Mouse (Mus musculus) limb, embryonic 13.5 days (tissue): ENCODE data around the gene Ttc39a. TPM values are rescaled to one million over a fixed set of nuclear protein-coding genes. Genes with fewer than 3 reads are reported as not detected.

Experiments
- ATAC-seq: fragments of 200-750 bp; cut with Nextera tagmentation; 2 replicates; pipeline ENCODE4 v1.8.0; 2017; ENCODE audit warnings: low read depth, moderate number of reproducible peaks, moderate TSS enrichment; ENCODE audit not compliant: low FRiP score
- H3K27ac ChIP-seq: fragments of 300-500 bp; sonication (generic); 2 replicates; pipeline ENCODE4 v1.5.1; 2015; ENCODE audit warnings: inconsistent platforms, mild to moderate bottlenecking, moderate library complexity
- H3K27me3 ChIP-seq: fragments of 300-500 bp; sonication (generic); 2 replicates; pipeline ENCODE4 v1.6.1; 2015; ENCODE audit warnings: mild to moderate bottlenecking, inconsistent platforms
- H3K36me3 ChIP-seq: fragments of 300-500 bp; sonication (generic); 2 replicates; pipeline ENCODE4 v1.6.1; 2015; ENCODE audit warnings: inconsistent platforms, mild to moderate bottlenecking, moderate library complexity
- H3K4me1 ChIP-seq: fragments of 300-500 bp; sonication (generic); 2 replicates; pipeline ENCODE4 v1.6.1; 2015; ENCODE audit warnings: inconsistent platforms
- H3K4me2 ChIP-seq: fragments of 300-500 bp; sonication (generic); replicated peaks from 2 replicates; pipeline ENCODE4 v1.6.1; 2015; ENCODE audit warnings: inconsistent platforms, mild to moderate bottlenecking, moderate library complexity
- H3K4me3 ChIP-seq: fragments of 300-500 bp; sonication (generic); 2 replicates; pipeline ENCODE4 v1.5.1; 2015; ENCODE audit warnings: moderate library complexity, mild to moderate bottlenecking, inconsistent platforms
- H3K9ac ChIP-seq: fragments of 300-500 bp; sonication (generic); 2 replicates; pipeline ENCODE4 v1.6.1; 2015; ENCODE audit warnings: mild to moderate bottlenecking, inconsistent platforms
- H3K9me3 ChIP-seq: fragments of 300-500 bp; sonication (generic); 2 replicates; pipeline ENCODE4 v1.6.1; 2016; ENCODE audit warnings: inconsistent platforms
- whole genome bisulfite sequencing: fragments of 180-500 bp; shearing (Covaris S2); methylation state at CpG from one replicate; pipeline ENCODE4 v1.1.7; 2015; 5-methylcytosine and 5-hydroxymethylcytosine counted together
- polyA plus RNA-seq: library from polyadenylated mRNA; unstranded; fragments of >200 nt; fragmentation: Nextera tagmentation; extraction: Ambion mirVana; gene quantifications from 2 replicates; pipeline ENCODE4 v1.2.1, GENCODE M21; 2015

The Ttc39a gene
- polyA plus RNA-seq, 1 experiment from 2014 or later = 4.6 TPM

DNA sequence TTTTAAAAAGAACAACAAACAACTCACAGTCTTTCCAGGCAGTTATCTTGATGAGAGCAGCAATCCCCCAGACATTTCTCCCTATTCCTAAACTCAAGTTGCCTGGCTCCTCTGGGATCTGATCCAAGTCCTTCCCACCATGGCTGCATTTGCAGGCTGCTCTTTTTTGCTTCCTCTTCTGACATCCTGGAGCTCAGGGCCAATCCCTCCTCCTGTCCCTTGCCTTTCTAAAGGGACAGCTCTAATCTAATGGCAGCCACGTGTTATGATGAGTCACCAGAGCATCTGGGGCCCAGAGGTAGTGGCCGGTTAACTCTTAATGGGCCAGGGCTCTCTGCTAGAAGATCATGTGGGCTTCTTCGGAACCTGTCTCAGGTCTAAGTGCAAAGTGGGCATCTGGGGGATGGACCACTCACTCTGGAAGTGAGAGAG lies 353 bp upstream of the Ttc39a start:
- Histone ChIP-seq H3K27me3 (no peaks in the 10 kb centered on the region), H3K9ac (peak overlapping the region; percentile 81)
- 7% methylated on average over 3 of the region's 3 CpGs for WGBS

DNA sequence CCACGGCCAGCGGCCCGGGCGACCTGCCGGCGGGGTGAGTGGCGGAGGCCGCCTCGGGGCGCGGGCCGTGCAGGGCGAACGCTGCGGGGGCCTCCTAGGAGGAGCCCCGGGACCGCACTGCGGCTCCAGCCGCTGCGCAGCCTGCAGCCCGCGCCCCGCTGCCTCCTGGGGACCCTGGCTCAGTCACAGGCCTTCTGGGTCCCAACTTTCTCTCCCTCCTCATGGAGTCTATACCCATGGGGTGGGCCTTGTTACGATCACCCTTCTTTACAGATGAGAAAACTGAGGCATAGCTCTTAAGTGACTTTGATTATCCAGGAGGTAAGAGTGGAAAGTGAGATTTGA lies 725 bp downstream of the Ttc39a start:
- Histone ChIP-seq H3K4me2 (peak overlapping the region; percentile 95), H3K9me3 (no peaks in the 10 kb centered on the region), H3K27ac (0 out of 2 replicates have a peak overlapping the region, but pooled peaks have one; percentile 70), H3K9ac (peak overlapping the region; percentile 81), H3K4me1 (peaks cover 27% of the 10 kb centered on the region), H3K4me3 (peak overlapping the region; percentile 66), H3K36me3 (no peaks in the 10 kb centered on the region), H3K27me3 (no peaks in the 10 kb centered on the region)
- WGBS = 3% methylated on average over 22 of the region's 24 CpGs
- ATAC-seq = peak; percentile 18; the same call in 1 of the 2 replicates

More for the DNA sequence above, 353 bp upstream of the Ttc39a start:
- Histone ChIP-seq H3K4me3 (peak overlapping the region; percentile 66), H3K9me3 (no peaks in the 10 kb centered on the region), H3K4me2 (peak overlapping the region; percentile 95), H3K4me1 (peaks cover 33% of the 10 kb centered on the region), H3K27ac (no peak overlapping the region), H3K36me3 (no peaks in the 10 kb centered on the region)
- ATAC-seq = peak; percentile 15; the same call in 1 of the 2 replicates

DNA sequence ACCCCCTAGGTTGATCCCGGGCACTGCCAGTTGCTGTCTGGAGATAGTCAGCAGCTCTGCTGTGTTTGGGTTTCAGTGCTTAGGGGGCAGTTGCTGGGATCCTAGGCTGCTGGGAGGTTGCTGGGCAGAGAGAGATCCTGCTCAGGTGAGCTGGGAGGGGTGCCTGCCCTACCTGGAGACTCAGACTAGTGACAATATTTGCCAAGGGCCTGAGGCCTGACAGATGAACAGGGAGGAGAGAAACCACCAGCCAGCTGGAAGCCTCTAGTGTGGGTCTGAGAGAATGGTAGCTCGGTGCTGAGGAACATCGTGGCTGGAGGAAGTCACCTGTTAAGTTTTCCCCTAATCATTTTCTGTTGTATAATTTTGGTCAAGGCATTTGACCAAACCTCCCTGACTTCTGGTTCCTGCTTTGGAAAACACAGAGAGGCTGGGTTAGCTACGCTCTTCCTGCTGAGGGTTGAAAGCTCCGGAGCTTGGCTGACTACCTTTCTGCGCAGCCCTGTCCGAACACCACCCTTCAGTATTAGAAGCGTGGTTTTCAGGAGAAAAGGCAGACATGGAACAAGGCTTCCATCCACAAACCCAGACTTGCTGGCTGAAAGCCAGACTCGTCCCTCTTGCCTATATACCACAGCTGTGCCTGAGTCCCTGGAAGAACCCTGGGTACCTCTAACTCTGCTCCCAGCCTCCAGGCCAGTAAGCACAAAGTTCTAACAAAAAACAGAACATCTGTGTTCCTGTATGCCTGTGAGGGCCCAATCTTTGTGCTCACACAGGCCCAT lies 1.5 kb downstream of the Ttc39a start:
- no peak for ATAC-seq
- peak overlapping the region; percentile 70 for H3K27ac ChIP-seq
- H3K4me1 ChIP-seq = peaks cover 27% of the 10 kb centered on the region
- peak overlapping the region; percentile 66 for H3K4me3 ChIP-seq
- no peaks in the 10 kb centered on the region for H3K9me3 ChIP-seq
- no peaks in the 10 kb centered on the region for H3K27me3 ChIP-seq
- no peaks in the 10 kb centered on the region for H3K36me3 ChIP-seq
- no peak overlapping the region for H3K9ac ChIP-seq
- peak overlapping the region; percentile 95 for H3K4me2 ChIP-seq
- 58% methylated on average over 9 of the region's 9 CpGs for WGBS

DNA sequence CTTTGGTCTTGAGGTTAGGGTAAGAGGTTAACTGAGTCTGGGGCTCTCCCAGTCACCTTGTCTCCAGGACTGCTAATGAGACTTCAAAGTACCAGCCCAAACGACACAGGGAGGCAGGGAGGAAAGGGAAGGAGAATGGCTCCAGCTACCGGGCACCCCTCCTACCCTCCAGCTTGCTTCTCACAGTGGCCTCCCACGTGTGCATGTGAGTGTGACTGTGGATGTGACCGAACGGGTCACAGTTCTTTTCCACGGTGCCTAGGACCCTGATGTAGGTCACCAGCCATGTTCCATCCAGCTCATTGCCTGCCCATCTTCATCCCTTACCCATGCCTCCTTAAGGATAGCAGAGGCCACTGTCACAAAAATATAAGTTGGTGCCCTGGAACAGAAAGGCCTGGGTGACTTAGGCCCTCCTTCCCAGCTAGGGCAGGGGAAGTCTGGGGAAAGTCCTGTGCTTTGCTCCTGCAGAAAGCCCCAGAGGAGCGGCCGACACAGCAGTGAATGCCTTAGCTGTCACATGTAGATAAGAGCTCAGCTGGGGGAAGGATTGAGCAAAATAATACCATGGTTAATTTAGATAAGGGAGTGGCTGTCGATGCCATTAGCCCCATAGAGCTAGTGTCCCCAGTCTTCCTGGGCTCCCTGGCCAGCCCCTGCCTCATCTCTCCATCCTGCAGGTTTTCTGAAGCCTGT lies 4.4 kb downstream of the Ttc39a start:
- no peak overlapping the region for H3K9ac ChIP-seq
- H3K4me3 ChIP-seq = no peak overlapping the region
- no peak overlapping the region for H3K4me2 ChIP-seq
- H3K9me3 ChIP-seq = no peaks in the 10 kb centered on the region
- no peak for ATAC-seq
- no peak overlapping the region for H3K27ac ChIP-seq
- peaks cover 29% of the 10 kb centered on the region for H3K4me1 ChIP-seq
- no peaks in the 10 kb centered on the region for H3K27me3 ChIP-seq
- 74% methylated on average over 9 of the region's 9 CpGs for WGBS
- no peaks in the 10 kb centered on the region for H3K36me3 ChIP-seq

DNA sequence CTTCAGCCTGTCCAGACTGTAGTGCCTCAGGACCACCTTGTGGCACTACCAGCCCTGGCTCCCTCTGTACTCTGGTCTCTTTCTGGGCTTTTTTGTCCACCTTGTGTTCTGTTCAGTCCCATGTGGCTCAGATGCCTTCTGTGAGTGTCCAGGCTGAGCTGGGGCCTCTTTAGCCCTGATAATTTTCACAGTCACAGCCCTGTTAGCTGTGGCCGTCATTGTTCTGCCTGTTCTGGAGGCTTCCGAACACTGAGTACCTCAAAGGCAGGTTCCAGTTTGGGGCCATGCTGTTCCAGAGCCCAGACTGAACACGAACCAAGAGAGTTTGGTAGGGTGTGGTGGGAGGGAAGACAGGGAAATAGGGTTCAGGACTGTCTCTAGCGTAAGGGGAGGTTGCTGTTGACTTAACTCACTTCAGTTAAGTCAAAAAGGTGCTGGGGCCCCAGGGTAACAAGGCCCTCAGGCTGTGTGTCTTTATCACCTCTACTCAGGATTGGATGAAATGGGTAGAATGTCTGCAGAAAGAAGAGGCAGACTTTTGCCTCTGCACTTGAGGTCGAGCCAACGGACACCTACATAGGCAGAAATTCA lies 5.0 kb downstream of the Ttc39a start:
- Histone ChIP-seq H3K4me1 (peaks cover 23% of the 10 kb centered on the region), H3K4me2 (no peak overlapping the region), H3K9me3 (no peaks in the 10 kb centered on the region), H3K27me3 (no peaks in the 10 kb centered on the region), H3K4me3 (no peak overlapping the region), H3K9ac (no peak overlapping the region), H3K36me3 (no peaks in the 10 kb centered on the region), H3K27ac (no peak overlapping the region)
- 89% methylated on average over 6 of the region's 6 CpGs for WGBS
- no peak for ATAC-seq

DNA sequence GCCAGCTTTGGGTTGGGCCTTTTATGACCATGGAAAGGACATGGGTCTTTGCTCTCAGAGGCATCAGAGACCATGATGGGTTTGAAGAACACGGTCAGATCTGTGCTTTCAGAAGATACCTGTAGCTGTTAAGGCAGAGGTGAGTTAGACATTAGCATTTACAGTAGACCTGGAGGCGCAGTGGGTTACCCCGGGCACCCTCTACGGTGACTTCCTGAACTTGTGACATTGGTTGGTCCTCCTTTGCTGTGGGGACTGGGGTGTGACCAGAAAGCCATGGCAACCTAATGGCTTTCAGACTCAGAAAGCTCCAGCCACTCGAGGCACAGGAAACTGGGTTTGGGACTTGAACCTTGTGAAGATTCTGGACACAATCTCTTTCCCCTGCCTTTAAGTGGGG lies 5.8 kb downstream of the Ttc39a start:
- 83% methylated on average over 5 of the region's 5 CpGs for WGBS

DNA sequence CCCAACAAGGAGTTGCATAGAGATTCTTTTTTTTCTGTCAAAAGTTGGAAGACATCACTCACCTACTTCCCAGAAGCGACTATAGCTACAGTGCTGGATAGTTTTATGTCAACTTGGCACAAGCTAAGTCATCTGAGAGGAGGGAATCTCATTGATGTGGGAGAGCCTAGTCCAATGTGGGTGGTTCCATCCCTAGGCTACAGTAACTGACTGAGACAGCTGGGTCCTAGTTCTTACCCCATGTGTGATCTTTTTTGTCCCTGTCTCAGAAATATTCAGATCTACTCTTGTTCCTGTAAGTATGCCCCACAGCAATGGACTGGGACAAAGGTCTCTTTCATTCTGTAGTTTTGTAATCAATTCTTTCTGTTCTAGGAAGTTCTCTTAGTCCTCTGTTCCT lies 11.6 kb downstream of the Ttc39a start:
- no peak overlapping the region for H3K27ac ChIP-seq
- 74% methylated on average over 1 of the region's 1 CpGs for WGBS
- no peaks in the 10 kb centered on the region; the same call in 1 of the 2 replicates for H3K36me3 ChIP-seq
- H3K4me2 ChIP-seq = no peak overlapping the region
- H3K4me3 ChIP-seq = no peak overlapping the region
- no peaks in the 10 kb centered on the region for H3K9me3 ChIP-seq
- no peaks in the 10 kb centered on the region for H3K27me3 ChIP-seq
- ATAC-seq = no peak
- 0 out of 2 replicates have a peak, but pooled peaks cover 5% of the 10 kb centered on the region for H3K4me1 ChIP-seq
- H3K9ac ChIP-seq = no peak overlapping the region

More for the DNA sequence above, 5.8 kb downstream of the Ttc39a start:
- peaks cover 19% of the 10 kb centered on the region for H3K4me1 ChIP-seq
- no peak for ATAC-seq
- no peaks in the 10 kb centered on the region for H3K27me3 ChIP-seq
- H3K4me2 ChIP-seq = no peak overlapping the region
- no peak overlapping the region for H3K9ac ChIP-seq
- no peaks in the 10 kb centered on the region for H3K9me3 ChIP-seq
- H3K4me3 ChIP-seq = no peak overlapping the region
- no peaks in the 10 kb centered on the region for H3K36me3 ChIP-seq
- H3K27ac ChIP-seq = no peak overlapping the region

DNA sequence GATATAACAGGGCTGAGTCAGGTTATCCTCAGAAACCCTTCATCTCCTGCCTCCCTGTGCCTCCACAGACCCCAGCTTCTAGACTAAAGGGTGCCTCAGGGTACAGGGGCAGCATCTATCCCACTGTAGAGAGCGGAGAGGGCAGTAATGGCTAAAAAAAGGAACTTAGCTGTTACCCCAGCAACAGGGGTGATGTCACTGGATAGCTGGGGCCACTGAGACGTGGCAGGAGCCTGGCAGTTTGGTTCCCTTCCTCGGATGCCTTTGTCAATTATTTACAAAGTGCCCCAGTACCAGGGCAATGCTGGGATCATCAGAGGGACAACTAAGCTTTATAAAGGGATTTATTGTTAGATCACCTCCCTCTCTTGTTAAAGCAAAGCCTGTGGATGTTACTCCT lies 12.6 kb downstream of the Ttc39a start:
- Histone ChIP-seq H3K36me3 (no peaks in the 10 kb centered on the region; the same call in 1 of the 2 replicates), H3K9ac (no peak overlapping the region), H3K27me3 (no peaks in the 10 kb centered on the region), H3K9me3 (no peaks in the 10 kb centered on the region), H3K4me1 (0 out of 2 replicates have a peak, but pooled peaks cover 5% of the 10 kb centered on the region), H3K4me2 (no peak overlapping the region), H3K27ac (no peak overlapping the region), H3K4me3 (no peak overlapping the region)
- 45% methylated on average over 3 of the region's 3 CpGs for WGBS
- ATAC-seq = no peak

DNA sequence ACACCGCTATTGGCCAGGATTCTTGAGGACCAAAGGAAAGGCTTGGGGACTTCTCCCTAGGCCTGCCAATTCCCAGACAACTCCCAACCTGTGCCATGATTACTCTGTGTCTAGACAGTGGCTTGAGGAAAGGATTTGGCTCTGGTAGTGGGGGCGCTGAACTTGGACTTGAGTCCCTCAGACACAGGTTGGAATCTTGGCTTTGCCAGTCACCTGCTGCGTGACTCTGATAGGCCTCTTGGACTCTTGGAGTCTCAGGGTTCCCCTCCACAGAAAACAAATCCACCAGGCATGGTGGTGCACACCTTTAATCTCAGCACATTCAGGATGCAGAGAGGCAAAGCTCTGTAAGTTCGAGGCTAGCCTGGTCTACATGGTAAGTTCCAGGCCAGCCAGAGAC lies 13.1 kb downstream of the Ttc39a start:
- no peaks in the 10 kb centered on the region for H3K9me3 ChIP-seq
- no peaks in the 10 kb centered on the region; the same call in 1 of the 2 replicates for H3K36me3 ChIP-seq
- H3K9ac ChIP-seq = no peak overlapping the region
- H3K4me1 ChIP-seq = 0 out of 2 replicates have a peak, but pooled peaks cover 2% of the 10 kb centered on the region
- H3K4me2 ChIP-seq = no peak overlapping the region
- WGBS = 83% methylated on average over 4 of the region's 4 CpGs
- ATAC-seq = no peak
- no peak overlapping the region for H3K4me3 ChIP-seq
- H3K27me3 ChIP-seq = no peaks in the 10 kb centered on the region
- H3K27ac ChIP-seq = no peak overlapping the region

DNA sequence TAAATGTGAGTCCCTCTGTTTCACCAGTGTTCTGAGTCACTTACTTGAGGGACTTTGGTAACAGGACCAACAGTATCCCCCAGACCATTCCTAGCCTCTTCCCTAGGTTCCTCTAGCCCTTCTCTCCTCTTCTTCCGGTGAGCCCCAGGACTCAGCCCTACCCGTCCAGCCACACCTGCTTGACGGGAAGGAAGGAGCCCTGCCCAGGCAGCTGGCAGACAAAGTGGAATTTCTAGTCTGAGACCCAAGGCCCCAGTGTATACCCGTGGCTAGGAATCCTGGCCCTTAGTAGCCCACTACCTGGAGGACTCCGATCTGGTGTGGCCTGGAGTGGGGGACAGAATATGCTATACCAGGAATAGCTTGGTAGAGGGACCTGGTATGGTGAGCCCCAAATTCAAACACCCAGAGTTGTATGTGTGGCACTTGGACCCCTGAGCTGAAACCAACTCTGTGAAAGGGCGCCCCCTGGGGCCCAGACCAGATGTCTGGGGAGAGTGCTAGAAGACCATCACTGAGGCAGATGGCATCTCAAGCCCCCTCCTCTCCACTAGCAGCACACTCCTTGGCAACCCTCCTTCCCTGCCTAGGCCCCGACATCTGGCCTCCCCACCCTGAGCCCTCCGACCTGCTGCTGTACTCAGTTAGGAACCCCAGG lies 13.8 kb downstream of the Ttc39a start:
- Histone ChIP-seq H3K4me1 (no peaks in the 10 kb centered on the region), H3K36me3 (no peaks in the 10 kb centered on the region; the same call in 1 of the 2 replicates), H3K4me2 (no peak overlapping the region), H3K9me3 (no peaks in the 10 kb centered on the region), H3K4me3 (no peak overlapping the region), H3K9ac (no peak overlapping the region), H3K27ac (no peak overlapping the region), H3K27me3 (no peaks in the 10 kb centered on the region)
- WGBS = 68% methylated on average over 8 of the region's 8 CpGs
- ATAC-seq = no peak

DNA sequence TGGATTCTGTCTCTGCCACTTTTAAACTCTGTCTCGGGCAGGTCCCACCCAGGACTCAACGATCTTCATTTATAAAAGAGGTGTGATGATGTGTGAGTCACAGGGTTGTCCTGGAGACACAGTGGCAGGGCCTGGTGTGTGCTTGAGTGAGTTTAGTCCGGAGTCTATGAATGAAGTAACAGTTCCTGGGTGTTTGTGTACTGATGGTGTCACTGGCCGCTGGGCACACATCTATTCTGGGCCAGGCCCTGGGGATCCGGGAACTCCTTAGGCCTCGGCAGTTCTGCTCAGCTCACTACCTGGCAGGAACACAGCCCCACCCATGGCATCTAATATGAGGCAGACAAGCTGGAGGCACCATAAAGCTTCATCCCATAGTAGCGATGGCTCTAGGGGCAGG lies 15.2 kb downstream of the Ttc39a start:
- Histone ChIP-seq H3K4me2 (no peak overlapping the region), H3K27me3 (no peaks in the 10 kb centered on the region), H3K9ac (no peak overlapping the region), H3K4me1 (no peaks in the 10 kb centered on the region), H3K36me3 (no peaks in the 10 kb centered on the region; the same call in 1 of the 2 replicates), H3K4me3 (no peak overlapping the region), H3K27ac (no peak overlapping the region), H3K9me3 (no peaks in the 10 kb centered on the region)
- 83% methylated on average over 7 of the region's 7 CpGs for WGBS
- no peak for ATAC-seq

DNA sequence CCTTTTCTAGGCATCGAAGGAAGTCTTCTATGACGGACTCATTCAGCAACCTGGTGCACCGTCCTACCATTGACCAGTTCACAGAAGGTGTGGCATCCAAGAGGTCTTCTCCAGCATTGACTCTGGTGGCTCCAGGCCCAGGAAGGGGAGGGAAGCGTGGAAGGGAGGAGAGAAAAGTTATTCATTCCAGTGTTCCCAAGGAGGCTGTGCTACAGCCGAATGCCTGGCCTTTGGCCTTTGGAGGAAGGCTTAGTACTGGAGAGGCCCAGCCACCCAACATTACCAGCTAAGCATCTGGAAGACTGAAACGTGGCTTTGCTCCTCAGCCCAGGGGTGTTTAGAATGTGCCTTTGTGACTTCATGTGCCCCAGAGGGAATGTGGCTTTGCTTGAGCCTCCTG lies 16.0 kb downstream of the Ttc39a start:
- Histone ChIP-seq H3K36me3 (no peaks in the 10 kb centered on the region; the same call in 1 of the 2 replicates), H3K4me1 (no peaks in the 10 kb centered on the region)
- WGBS = 73% methylated on average over 6 of the region's 6 CpGs

More for the DNA sequence above, 16.0 kb downstream of the Ttc39a start:
- no peak for ATAC-seq
- Histone ChIP-seq H3K27me3 (no peaks in the 10 kb centered on the region), H3K9ac (no peak overlapping the region), H3K4me2 (no peak overlapping the region), H3K27ac (no peak overlapping the region), H3K9me3 (no peaks in the 10 kb centered on the region), H3K4me3 (no peak overlapping the region)
